Mouse (Mus musculus) central nervous system, embryonic 11.5 days (tissue): ENCODE data around the gene Ndufv1. TPM values are rescaled to one million over a fixed set of nuclear protein-coding genes. Genes with fewer than 3 reads are reported as not detected.

Experiments
- polyA plus RNA-seq: library from polyadenylated mRNA; depleted of rRNA; stranded (reverse); fragments of >200 nt; gene quantifications from 2 replicates; pipeline ENCODE4 v1.2.3, GENCODE M21; 2012; rRNA removed

Gene Ndufv1
- polyA plus RNA-seq, result 153 and 167 TPM in 2 replicates

GRCm38 (mm10) chr19:4012432-4013022 lies at the start of gene Ndufv1:
Gene Ndufv1 (minus strand): TSS chr19:4012806.

GRCm38 (mm10) chr19:4059069-4059740 lies 46.6 kb upstream of the Ndufv1 start, which contains the start of gene Gstp3:
Gene Gstp3 (minus strand): TSS chr19:4059569.

GRCm38 (mm10) chr19:4045966-4046865 lies 33.6 kb upstream of the Ndufv1 start, which contains the start of gene Gstp2:
Gene Gstp2 (minus strand): TSS chr19:4046023.

GRCm38 (mm10) chr19:4037788-4038232 lies 25.2 kb upstream of the Ndufv1 start, which contains the start of gene Gstp1:
Gene Gstp1 (minus strand): TSS chr19:4037985.

GRCm38 (mm10) chr19:4003112-4003511 lies 9.5 kb downstream of the Ndufv1 start, which contains the start of gene Doc2g:
Gene Doc2g (plus strand): TSS chr19:4003313.

GRCm38 (mm10) chr19:4000119-4000900 lies 12.3 kb downstream of the Ndufv1 start, which contains the start of the genes Nudt8 and Gm49405:
Gene Nudt8 (plus strand): TSS chr19:4000580.
Gene Gm49405 (plus strand): TSS chr19:4000626.

GRCm38 (mm10) chr19:3992416-3992815 lies 20.2 kb downstream of the Ndufv1 start, which contains the start of gene Tbx10:
Gene Tbx10 (plus strand): TSS chr19:3992752.

GRCm38 (mm10) chr19:3986334-3986733 lies 26.3 kb downstream of the Ndufv1 start, which contains the start of gene Acy3:
Gene Acy3 (plus strand): TSS chr19:3986570.

GRCm38 (mm10) chr19:3972229-3972628 lies 40.4 kb downstream of the Ndufv1 start, which contains the start of gene Aldh3b2:
Gene Aldh3b2 (plus strand): TSS chr19:3972328.

GRCm38 (mm10) chr19:3958470-3958869 lies 54.1 kb downstream of the Ndufv1 start, which contains the start of gene Aldh3b3:
Gene Aldh3b3 (plus strand): TSS chr19:3958645.

Other genes starting within 250 kb of the Ndufv1 start
- 41.4 and 44.9 TPM in 2 replicates for gene Kmt5b, start 245.4 kb downstream of the Ndufv1 start, polyA plus RNA-seq
- 67.2 and 79.0 TPM in 2 replicates for gene Chka, start 161.0 kb downstream of the Ndufv1 start, polyA plus RNA-seq
- 65.9 and 66.2 TPM in 2 replicates for gene Tcirg1, start 105.7 kb downstream of the Ndufv1 start, polyA plus RNA-seq
- gene Ndufs8, start 100.0 kb downstream of the Ndufv1 start, polyA plus RNA-seq, result 142 and 207 TPM in 2 replicates
- 0.60 and 0.68 TPM in 2 replicates for gene Aldh3b1, start 83.0 kb downstream of the Ndufv1 start, polyA plus RNA-seq
- 8.5 and 11.6 TPM in 2 replicates for gene Unc93b1, start 77.6 kb downstream of the Ndufv1 start, polyA plus RNA-seq
- not detected in 2 replicates for gene Aldh3b3, start 54.2 kb downstream of the Ndufv1 start, polyA plus RNA-seq
- gene Aldh3b2, start 40.5 kb downstream of the Ndufv1 start, polyA plus RNA-seq, result 0.38 and 0.76 TPM in 2 replicates
- 2.2 and 3.4 TPM in 2 replicates for gene Acy3, start 26.2 kb downstream of the Ndufv1 start, polyA plus RNA-seq
- 0.11 and 0.15 TPM in 2 replicates for gene Tbx10, start 20.1 kb downstream of the Ndufv1 start, polyA plus RNA-seq
- 4.7 and 10.6 TPM in 2 replicates for gene Nudt8, start 12.2 kb downstream of the Ndufv1 start, polyA plus RNA-seq
- gene Gm49405, start 12.2 kb downstream of the Ndufv1 start, polyA plus RNA-seq, result 2.9 and 4.4 TPM in 2 replicates
- gene Doc2g, start 9.5 kb downstream of the Ndufv1 start, polyA plus RNA-seq, result 8.2 and 13.0 TPM in 2 replicates
- 218 and 263 TPM in 2 replicates for gene Gstp1, start 25.2 kb upstream of the Ndufv1 start, polyA plus RNA-seq
- gene Gstp2, start 33.2 kb upstream of the Ndufv1 start, polyA plus RNA-seq, result 0.24 and 9.3 TPM in 2 replicates
- gene Gstp3, start 46.8 kb upstream of the Ndufv1 start, polyA plus RNA-seq, result 0.98 and 2.2 TPM in 2 replicates
- gene Cabp2, start 68.8 kb upstream of the Ndufv1 start, polyA plus RNA-seq, result 0.07 TPM in 1 of 2 replicates, not detected in the other
- gene Cdk2ap2, start 84.4 kb upstream of the Ndufv1 start, polyA plus RNA-seq, result 33.8 and 35.4 TPM in 2 replicates
- gene Pitpnm1, start 87.2 kb upstream of the Ndufv1 start, polyA plus RNA-seq, result 23.9 and 25.8 TPM in 2 replicates
- 53.3 and 100 TPM in 2 replicates for gene Aip, start 113.1 kb upstream of the Ndufv1 start, polyA plus RNA-seq
- gene Gpr152, start 127.0 kb upstream of the Ndufv1 start, polyA plus RNA-seq, result 0.02 and 0.06 TPM in 2 replicates
- gene Cabp4, start 131.2 kb upstream of the Ndufv1 start, polyA plus RNA-seq, result 0.05 and 0.11 TPM in 2 replicates
- 168 and 188 TPM in 2 replicates for gene Coro1b, start 135.8 kb upstream of the Ndufv1 start, polyA plus RNA-seq
- gene Ptprcap, start 140.8 kb upstream of the Ndufv1 start, polyA plus RNA-seq, result 2.7 and 3.3 TPM in 2 replicates
- gene Rps6kb2, start 150.5 kb upstream of the Ndufv1 start, polyA plus RNA-seq, result 51.0 and 60.7 TPM in 2 replicates
- gene Carns1, start 162.7 kb upstream of the Ndufv1 start, polyA plus RNA-seq, result 3.5 and 4.1 TPM in 2 replicates
- gene Tbc1d10c, start 178.5 kb upstream of the Ndufv1 start, polyA plus RNA-seq, result 1.8 and 2.9 TPM in 2 replicates
- 375 and 508 TPM in 2 replicates for gene Ppp1ca, start 179.3 kb upstream of the Ndufv1 start, polyA plus RNA-seq
- gene Rad9a, start 188.9 kb upstream of the Ndufv1 start, polyA plus RNA-seq, result 37.9 and 54.0 TPM in 2 replicates
- 2.9 and 11.1 TPM in 2 replicates for gene Clcf1, start 201.4 kb upstream of the Ndufv1 start, polyA plus RNA-seq
- gene AC109138.7, start 201.6 kb upstream of the Ndufv1 start, polyA plus RNA-seq, result not detected in 2 replicates
- gene Pold4, start 219.1 kb upstream of the Ndufv1 start, polyA plus RNA-seq, result 11.8 and 19.7 TPM in 2 replicates